Mouse (Mus musculus): ENCODE measurements around the gene Nsf.

Nsf gene

GRCm38 (mm10) chr11:103887724-103888410, 66.0 kb downstream of the Nsf start:
- CTCF ChIA-PET: no interaction called here

GRCm38 (mm10) chr11:103884749-103885383, 69.0 kb downstream of the Nsf start:
- POLR2A ChIA-PET: interaction anchor here in 2 of 4 experiments (0.8 to 1.1 kb wide), 3 partner anchors 8 to 31 kb away, joined by 3 to 4 read pairs (median 3); no protein-coding TSS in a partner anchor
- CTCF ChIA-PET: no interaction called here

More at GRCm38 (mm10) chr11:103887724-103888410, 66.0 kb downstream of the Nsf start:
- POLR2A ChIA-PET: interaction anchor here in 1 of 4 experiments (1.4 to 2.6 kb wide), 3 partner anchors 9 to 36 kb away, joined by 4 to 6 read pairs (median 4); no protein-coding TSS in a partner anchor

GRCm38 (mm10) chr11:103883793-103884192, 70.1 kb downstream of the Nsf start:
- CTCF ChIA-PET: no interaction called here
- POLR2A ChIA-PET: interaction anchor here in 1 of 4 experiments (1.5 to 1.6 kb wide), 2 partner anchors 9 to 82 kb away, joined by 3 to 4 read pairs; partner anchors contain the start of gene Arf2

GRCm38 (mm10) chr11:103879476-103879875, 74.4 kb downstream of the Nsf start:
- POLR2A ChIA-PET: interaction anchor here in 1 of 4 experiments (1.5 kb wide), 1 partner anchor 11 kb away, joined by 7 read pairs; no protein-coding TSS in a partner anchor
- CTCF ChIA-PET: interaction anchor here in 2 of 4 experiments (0.6 kb wide), 3 partner anchors 71 to 466 kb away, joined by 4 to 8 read pairs (median 4); no protein-coding TSS in a partner anchor

- ChIA-PET CTCF (interaction anchor here in 1 of 4 experiments (0.8 kb wide), 1 partner anchor 323 kb away, joined by 3 read pairs; no protein-coding TSS in a partner anchor), POLR2A (interaction anchor here in 1 of 4 experiments (0.6 to 0.9 kb wide), 3 partner anchors 54 to 129 kb away, joined by 3 read pairs; partner anchors contain the start of gene Arf2)
Measured at GRCm38 (mm10) chr11:103878441-103878840, 75.4 kb downstream of the Nsf start.

- ChIA-PET POLR2A (interaction anchor here in 1 of 4 experiments (0.6 to 1.0 kb wide), 2 partner anchors 22 to 121 kb away, joined by 3 read pairs; no protein-coding TSS in a partner anchor), CTCF (interaction anchor here in 1 of 4 experiments (0.6 kb wide), 1 partner anchor 1159 kb away, joined by 4 read pairs; no protein-coding TSS in a partner anchor)
Measured at GRCm38 (mm10) chr11:103870352-103870751, 83.5 kb downstream of the Nsf start.

- CTCF ChIA-PET: interaction anchor here in 1 of 4 experiments (0.6 kb wide), 1 partner anchor 189 kb away, joined by 3 read pairs; no protein-coding TSS in a partner anchor
- POLR2A ChIA-PET: interaction anchor here in 1 of 4 experiments (1.3 to 2.3 kb wide), 2 partner anchors 8 to 12 kb away, joined by 3 to 8 read pairs; no protein-coding TSS in a partner anchor
Measured at GRCm38 (mm10) chr11:103867702-103868101, 86.2 kb downstream of the Nsf start.

GRCm38 (mm10) chr11:103865346-103865745, 88.5 kb downstream of the Nsf start:
- CTCF ChIA-PET: no interaction called here
- POLR2A ChIA-PET: no interaction called here

- ChIA-PET POLR2A (interaction anchor here in 1 of 4 experiments (0.5 to 1.3 kb wide), 3 partner anchors 11 to 167 kb away, joined by 3 to 4 read pairs (median 3); no protein-coding TSS in a partner anchor), CTCF (interaction anchor here in 1 of 4 experiments (0.5 kb wide), 1 partner anchor 152 kb away, joined by 3 read pairs; no protein-coding TSS in a partner anchor)
Measured at GRCm38 (mm10) chr11:103864486-103864885, 89.4 kb downstream of the Nsf start.

GRCm38 (mm10) chr11:103862951-103863350, 90.9 kb downstream of the Nsf start:
- POLR2A ChIA-PET: no interaction called here
- CTCF ChIA-PET: no interaction called here

GRCm38 (mm10) chr11:103859933-103860610, 93.8 kb downstream of the Nsf start:
- ChIA-PET POLR2A (interaction anchor here in 2 of 4 experiments (0.5 to 1.0 kb wide), 2 partner anchors 56 to 190 kb away, joined by 3 to 13 read pairs; no protein-coding TSS in a partner anchor), CTCF (no interaction called here)

- ChIA-PET POLR2A (no interaction called here), CTCF (no interaction called here)
Measured at GRCm38 (mm10) chr11:103858760-103859159, 95.1 kb downstream of the Nsf start.

GRCm38 (mm10) chr11:103856641-103857040, 97.2 kb downstream of the Nsf start:
- POLR2A ChIA-PET: no interaction called here

GRCm38 (mm10) chr11:103854294-103854693, 99.6 kb downstream of the Nsf start:
- POLR2A ChIA-PET: interaction anchor here in 2 of 4 experiments (0.7 to 1.6 kb wide), 5 partner anchors 10 to 112 kb away, joined by 3 to 4 read pairs (median 3); no protein-coding TSS in a partner anchor

More at GRCm38 (mm10) chr11:103856641-103857040, 97.2 kb downstream of the Nsf start:
- CTCF ChIA-PET: no interaction called here

GRCm38 (mm10) chr11:103853284-103853920, 100.5 kb downstream of the Nsf start:
- ChIA-PET CTCF (interaction anchor here (0.5 to 1.2 kb wide), 7 partner anchors 64 to 317 kb away, joined by 3 to 11 read pairs (median 4); no protein-coding TSS in a partner anchor), POLR2A (interaction anchor here in 2 of 4 experiments (0.7 to 1.6 kb wide), 6 partner anchors 9 to 113 kb away, joined by 3 to 4 read pairs (median 3); partner anchors contain the start of gene Arf2 (in 1 of the 2))

More at GRCm38 (mm10) chr11:103854294-103854693, 99.6 kb downstream of the Nsf start:
- CTCF ChIA-PET: interaction anchor here (0.5 to 1.2 kb wide), 6 partner anchors 90 to 316 kb away, joined by 3 to 11 read pairs (median 4); no protein-coding TSS in a partner anchor

- ChIA-PET POLR2A (interaction anchor here in 2 of 4 experiments (0.7 to 1.6 kb wide), 6 partner anchors 11 to 230 kb away, joined by 3 to 4 read pairs (median 3); partner anchors contain the start of gene Arf2 (in 1 of the 2)), CTCF (interaction anchor here in 2 of 4 experiments (1.2 kb wide), 3 partner anchors 65 to 213 kb away, joined by 3 to 6 read pairs (median 4); no protein-coding TSS in a partner anchor)
Measured at GRCm38 (mm10) chr11:103852590-103853283, 101.1 kb downstream of the Nsf start.

GRCm38 (mm10) chr11:103848287-103848686, 105.6 kb downstream of the Nsf start:
- ChIA-PET POLR2A (no interaction called here), CTCF (no interaction called here)

Measured in embryonic stem cell, embryonic (primary cell).